Mouse (Mus musculus) lung, adult 2 months (tissue): Measurements from ENCODE around the gene Lmntd2.

Experiments used
- CTCF ChIP-seq: fragments of 200-500 bp; IDR thresholded peaks from 2 replicates; pipeline ENCODE4 v1.5.1; 2011; ENCODE audit warnings: mild to moderate bottlenecking, low read length, control low read depth; ENCODE audit not compliant: insufficient read depth
- POLR2A ChIP-seq: fragments of 200-500 bp; IDR thresholded peaks from 2 replicates; pipeline ENCODE4 v1.6.1; 2011; ENCODE audit warnings: low read depth, mild to moderate bottlenecking, control low read depth, low read length, borderline replicate concordance; ENCODE audit errors: extremely low read depth

GRCm38 (mm10) chr7:141164397-141164796 is 49.5 kb downstream of the Lmntd2 start:
- no peak for TF ChIP-seq CTCF
- no peak for TF ChIP-seq POLR2A
